Mouse (Mus musculus) limb, embryonic 10.5 days (tissue): ENCODE measurements around the gene Krt7. TPM values are rescaled to one million over a fixed set of nuclear protein-coding genes. Genes with fewer than 3 reads are reported as not detected.

ENCODE experiments used
- DNase-seq: peaks from one replicate; pipeline ENCODE4 v3.0.0-alpha.2; 2017; ENCODE audit warnings: low spot score
- H3K27ac ChIP-seq: fragments of 300-500 bp; sonication (generic); 2 replicates; pipeline ENCODE4 v1.5.1; 2016; ENCODE audit warnings: mild to moderate bottlenecking
- H3K27me3 ChIP-seq: fragments of 300-500 bp; sonication (generic); 2 replicates; pipeline ENCODE4 v1.6.1; 2016; ENCODE audit warnings: low read depth, mild to moderate bottlenecking; ENCODE audit not compliant: poor library complexity, severe bottlenecking
- H3K36me3 ChIP-seq: fragments of 300-500 bp; sonication (generic); 2 replicates; pipeline ENCODE4 v1.6.1; 2016; ENCODE audit warnings: mild to moderate bottlenecking, moderate library complexity
- H3K4me1 ChIP-seq: fragments of 300-500 bp; sonication (generic); 2 replicates; pipeline ENCODE4 v1.6.1; 2016
- H3K4me3 ChIP-seq: fragments of 300-500 bp; sonication (generic); 2 replicates; pipeline ENCODE4 v1.5.1; 2016; ENCODE audit warnings: mild to moderate bottlenecking, moderate library complexity
- H3K9me3 ChIP-seq: fragments of 300-500 bp; sonication (generic); replicated peaks from 2 replicates; pipeline ENCODE4 v1.6.1; 2016; ENCODE audit warnings: mild to moderate bottlenecking
- WGBS: fragments of 180-500 bp; shearing (Covaris S2); methylation state at CpG from one replicate; pipeline ENCODE4 v1.1.7; 2016; 5-methylcytosine and 5-hydroxymethylcytosine counted together
- polyA plus RNA-seq: library from polyadenylated mRNA; unstranded; fragments of >200 nt; fragmentation: Nextera tagmentation; extraction: Ambion mirVana; gene quantifications from 2 replicates; pipeline ENCODE4 v1.2.1, GENCODE M21; 2016

Gene Krt7
- polyA plus RNA-seq = 14.2 and 16.9 TPM in 2 replicates

- H3K4me1 ChIP-seq = peaks cover 45% of the 10 kb centered on the region
- H3K9me3 ChIP-seq = no peaks in the 10 kb centered on the region
- H3K27ac ChIP-seq = no peak within 1 kb of the TSS
- H3K27me3 ChIP-seq = peaks cover 51% of the 10 kb centered on the region
- no peaks in the 10 kb centered on the region for H3K36me3 ChIP-seq
- H3K4me3 ChIP-seq = 0 out of 2 replicates have a peak within 1 kb of the TSS, but pooled peaks have one; percentile 7
- no peak for DNase-seq
- 43% methylated on average over 2 of the region's 2 CpGs for WGBS
Measured at GRCm38 (mm10) chr15:101410775-101411174, at the start of gene Krt7. TSS of gene Krt7 (plus strand) at chr15:101411043.

- 62% methylated on average over 4 of the region's 4 CpGs for WGBS
- no peaks in the 10 kb centered on the region for H3K9me3 ChIP-seq
- H3K27ac ChIP-seq = no peak overlapping the region
- H3K4me1 ChIP-seq = peaks cover 17% of the 10 kb centered on the region
- no peak for DNase-seq
- H3K36me3 ChIP-seq = no peaks in the 10 kb centered on the region
- H3K4me3 ChIP-seq = no peak overlapping the region
- peaks cover 11% of the 10 kb centered on the region; the same call in 1 of the 2 replicates for H3K27me3 ChIP-seq
Measured at GRCm38 (mm10) chr15:101362393-101363010, 48.3 kb upstream of the Krt7 start.

GRCm38 (mm10) chr15:101363933-101364332, 46.9 kb upstream of the Krt7 start:
- Histone ChIP-seq H3K9me3 (no peaks in the 10 kb centered on the region), H3K27ac (no peak overlapping the region), H3K4me1 (peaks cover 19% of the 10 kb centered on the region), H3K27me3 (peaks cover 17% of the 10 kb centered on the region; the same call in 1 of the 2 replicates), H3K4me3 (no peak overlapping the region), H3K36me3 (no peaks in the 10 kb centered on the region)
- DNase-seq = no peak
- 79% methylated on average over 6 of the region's 6 CpGs for WGBS

GRCm38 (mm10) chr15:101364425-101364824, 46.4 kb upstream of the Krt7 start:
- Histone ChIP-seq H3K4me3 (no peak overlapping the region), H3K36me3 (no peaks in the 10 kb centered on the region), H3K9me3 (no peaks in the 10 kb centered on the region), H3K27me3 (peaks cover 20% of the 10 kb centered on the region; the same call in 1 of the 2 replicates), H3K4me1 (peaks cover 23% of the 10 kb centered on the region), H3K27ac (no peak overlapping the region)
- 68% methylated on average over 6 of the region's 6 CpGs for WGBS
- no peak for DNase-seq

- Histone ChIP-seq H3K27me3 (peaks cover 20% of the 10 kb centered on the region; the same call in 1 of the 2 replicates), H3K36me3 (no peaks in the 10 kb centered on the region), H3K27ac (0 out of 2 replicates have a peak overlapping the region, but pooled peaks have one; percentile 5), H3K4me3 (no peak overlapping the region), H3K4me1 (peaks cover 30% of the 10 kb centered on the region), H3K9me3 (no peaks in the 10 kb centered on the region)
- no peak for DNase-seq
- 65% methylated on average over 7 of the region's 7 CpGs for WGBS
Measured at GRCm38 (mm10) chr15:101364891-101365671, 45.8 kb upstream of the Krt7 start.

- Histone ChIP-seq H3K27me3 (peaks cover 20% of the 10 kb centered on the region; the same call in 1 of the 2 replicates), H3K36me3 (no peaks in the 10 kb centered on the region), H3K4me3 (no peak overlapping the region), H3K9me3 (no peaks in the 10 kb centered on the region), H3K4me1 (peaks cover 35% of the 10 kb centered on the region), H3K27ac (0 out of 2 replicates have a peak overlapping the region, but pooled peaks have one; percentile 5)
- WGBS = 66% methylated on average over 4 of the region's 4 CpGs
- no peak for DNase-seq
Measured at GRCm38 (mm10) chr15:101365721-101366120, 45.1 kb upstream of the Krt7 start.

- no peak overlapping the region for H3K4me3 ChIP-seq
- 53% methylated on average over 3 of the region's 3 CpGs for WGBS
- DNase-seq = no peak
- H3K36me3 ChIP-seq = no peaks in the 10 kb centered on the region
- H3K27ac ChIP-seq = no peak overlapping the region; the same call in 1 of the 2 replicates
- no peaks in the 10 kb centered on the region for H3K9me3 ChIP-seq
- H3K27me3 ChIP-seq = peaks cover 20% of the 10 kb centered on the region; the same call in 1 of the 2 replicates
- peaks cover 36% of the 10 kb centered on the region for H3K4me1 ChIP-seq
Measured at GRCm38 (mm10) chr15:101366482-101366881, 44.4 kb upstream of the Krt7 start.

- Histone ChIP-seq H3K27me3 (peaks cover 20% of the 10 kb centered on the region; the same call in 1 of the 2 replicates), H3K9me3 (no peaks in the 10 kb centered on the region), H3K36me3 (no peaks in the 10 kb centered on the region), H3K4me1 (peaks cover 36% of the 10 kb centered on the region), H3K27ac (no peak overlapping the region), H3K4me3 (no peak overlapping the region)
- DNase-seq = no peak
- 67% methylated on average over 2 of the region's 2 CpGs for WGBS
Measured at GRCm38 (mm10) chr15:101366926-101367325, 43.9 kb upstream of the Krt7 start.

- DNase-seq = no peak
- Histone ChIP-seq H3K27ac (no peak overlapping the region), H3K36me3 (no peaks in the 10 kb centered on the region), H3K27me3 (peaks cover 20% of the 10 kb centered on the region; the same call in 1 of the 2 replicates), H3K4me1 (peaks cover 36% of the 10 kb centered on the region), H3K4me3 (no peak overlapping the region), H3K9me3 (no peaks in the 10 kb centered on the region)
- 82% methylated on average over 8 of the region's 8 CpGs for WGBS
Measured at GRCm38 (mm10) chr15:101367497-101367896, 43.3 kb upstream of the Krt7 start.

GRCm38 (mm10) chr15:101368015-101368414, 42.8 kb upstream of the Krt7 start:
- Histone ChIP-seq H3K4me1 (peaks cover 36% of the 10 kb centered on the region), H3K4me3 (no peak overlapping the region), H3K27me3 (peaks cover 20% of the 10 kb centered on the region; the same call in 1 of the 2 replicates), H3K27ac (no peak overlapping the region), H3K36me3 (no peaks in the 10 kb centered on the region), H3K9me3 (no peaks in the 10 kb centered on the region)
- no peak for DNase-seq
- 87% methylated on average over 6 of the region's 6 CpGs for WGBS

- no peak for DNase-seq
- Histone ChIP-seq H3K4me1 (peaks cover 37% of the 10 kb centered on the region), H3K9me3 (no peaks in the 10 kb centered on the region), H3K4me3 (no peak overlapping the region), H3K27me3 (peaks cover 20% of the 10 kb centered on the region; the same call in 1 of the 2 replicates), H3K36me3 (no peaks in the 10 kb centered on the region), H3K27ac (no peak overlapping the region)
- 67% methylated on average over 11 of the region's 11 CpGs for WGBS
Measured at GRCm38 (mm10) chr15:101368502-101369381, 42.1 kb upstream of the Krt7 start.

- Histone ChIP-seq H3K9me3 (no peaks in the 10 kb centered on the region), H3K27me3 (peaks cover 16% of the 10 kb centered on the region; the same call in 1 of the 2 replicates), H3K4me1 (peaks cover 39% of the 10 kb centered on the region), H3K36me3 (no peaks in the 10 kb centered on the region), H3K4me3 (no peak overlapping the region), H3K27ac (no peak overlapping the region)
- 35% methylated on average over 12 of the region's 12 CpGs for WGBS
- DNase-seq = no peak
Measured at GRCm38 (mm10) chr15:101369382-101370100, 41.3 kb upstream of the Krt7 start.
